Mouse (Mus musculus) kidney, postnatal 14 days (tissue): ENCODE measurements around the gene Foxb2.
"Not testable (repeated sequence)": the region's sequence is repeated elsewhere in the genome, so short reads cannot be mapped to it uniquely, and the experiment has no call there.

Experiments used
- DNase-seq: peaks from one replicate; pipeline ENCODE4 v3.0.0; 2022; ENCODE audit warnings: mixed read lengths

Gene Foxb2

DNA sequence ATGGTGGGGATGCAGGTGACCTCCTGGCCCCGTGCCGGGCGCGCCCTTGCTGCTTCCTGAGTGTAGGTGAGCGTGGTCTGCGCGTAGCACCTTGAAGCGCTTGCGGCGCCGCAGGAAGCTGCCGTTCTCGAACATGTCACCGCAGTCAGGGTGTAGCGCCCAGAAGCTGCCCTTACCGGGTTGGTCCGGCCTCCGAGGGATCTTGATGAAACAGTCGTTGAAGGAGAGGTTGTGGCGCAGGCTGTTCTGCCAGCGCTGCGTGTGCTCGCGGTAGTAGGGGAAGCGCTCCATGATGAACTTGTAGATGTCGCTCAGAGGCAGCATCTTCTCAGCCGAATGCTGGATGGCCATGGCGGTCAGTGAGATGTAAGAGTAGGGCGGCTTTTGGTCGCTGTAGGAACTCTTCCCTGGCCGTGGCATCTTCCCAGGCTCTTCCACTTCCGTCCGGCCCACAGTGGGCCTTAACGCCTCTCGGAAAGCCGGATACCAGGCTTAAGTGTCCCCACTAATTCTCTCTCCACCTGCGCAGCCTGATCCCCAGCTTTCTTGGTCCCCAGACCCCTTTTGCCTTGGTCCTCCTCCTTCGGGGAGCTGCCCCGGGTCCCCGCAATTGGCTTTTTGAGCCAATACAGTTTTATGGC lies at the start of gene Foxb2:
TSS of gene Foxb2 (minus strand) at position 585 of the 641 bp plus-strand sequence.
- no peak for DNase-seq

DNA sequence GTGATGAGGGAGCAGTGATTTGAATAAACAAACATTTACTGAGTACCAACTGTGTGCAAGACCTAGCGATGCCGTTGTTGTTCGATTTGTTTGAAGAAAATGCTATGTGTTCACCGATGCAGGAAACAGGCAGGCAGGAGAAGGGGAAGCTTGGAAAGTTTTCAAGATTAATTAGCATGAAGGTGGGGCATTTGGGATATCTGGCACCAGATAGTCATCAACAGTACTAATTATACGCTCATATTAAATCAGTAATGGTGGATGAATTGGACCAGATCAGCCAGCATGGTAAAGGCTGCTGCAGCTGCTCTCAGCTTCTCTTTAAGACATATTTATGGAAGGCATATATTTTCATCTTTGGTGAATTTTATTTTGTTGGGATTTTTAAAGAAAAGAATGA lies 37.9 kb upstream of the Foxb2 start:
- no peak for DNase-seq

DNA sequence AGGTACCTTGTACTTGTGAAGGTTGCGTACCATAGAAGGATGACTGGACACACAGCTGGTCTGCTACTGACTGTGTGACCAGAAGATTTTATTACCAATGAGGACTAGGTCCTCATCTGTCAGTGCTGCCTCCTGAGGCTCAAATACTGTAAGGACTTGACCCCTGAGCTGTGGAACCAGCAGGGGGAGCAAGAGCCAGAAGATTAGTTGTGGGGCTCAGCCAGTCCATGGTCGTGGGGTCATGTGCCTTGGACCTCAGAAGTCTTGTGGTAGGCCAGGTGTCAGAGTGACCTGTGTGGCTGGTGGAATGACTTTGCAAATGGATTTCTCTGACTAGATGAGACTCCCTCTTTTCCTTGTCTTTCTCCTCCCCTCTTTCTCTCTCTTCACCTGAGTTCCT lies 29.5 kb upstream of the Foxb2 start:
- peak; percentile 24 for DNase-seq

GRCm38 (mm10) chr19:16899716-16900115 lies 26.1 kb upstream of the Foxb2 start:
- no peak for DNase-seq

- DNase-seq = no peak
These were observed 25.0 kb upstream of the Foxb2 start for GRCm38 (mm10) chr19:16898576-16898975.

GRCm38 (mm10) chr19:16876458-16876770 lies 2.8 kb upstream of the Foxb2 start:
- DNase-seq = no peak

GRCm38 (mm10) chr19:16875631-16876457 lies 2.2 kb upstream of the Foxb2 start:
- no peak for DNase-seq

- no peak for DNase-seq
These were observed 1.5 kb upstream of the Foxb2 start for GRCm38 (mm10) chr19:16874991-16875540.

- no peak for DNase-seq
These were observed 597 bp upstream of the Foxb2 start for GRCm38 (mm10) chr19:16873942-16874861.

GRCm38 (mm10) chr19:16872331-16873180 lies 1.0 kb downstream of the Foxb2 start:
- DNase-seq = no peak

GRCm38 (mm10) chr19:16871192-16871760 lies 2.3 kb downstream of the Foxb2 start:
- DNase-seq = no peak

DNA sequence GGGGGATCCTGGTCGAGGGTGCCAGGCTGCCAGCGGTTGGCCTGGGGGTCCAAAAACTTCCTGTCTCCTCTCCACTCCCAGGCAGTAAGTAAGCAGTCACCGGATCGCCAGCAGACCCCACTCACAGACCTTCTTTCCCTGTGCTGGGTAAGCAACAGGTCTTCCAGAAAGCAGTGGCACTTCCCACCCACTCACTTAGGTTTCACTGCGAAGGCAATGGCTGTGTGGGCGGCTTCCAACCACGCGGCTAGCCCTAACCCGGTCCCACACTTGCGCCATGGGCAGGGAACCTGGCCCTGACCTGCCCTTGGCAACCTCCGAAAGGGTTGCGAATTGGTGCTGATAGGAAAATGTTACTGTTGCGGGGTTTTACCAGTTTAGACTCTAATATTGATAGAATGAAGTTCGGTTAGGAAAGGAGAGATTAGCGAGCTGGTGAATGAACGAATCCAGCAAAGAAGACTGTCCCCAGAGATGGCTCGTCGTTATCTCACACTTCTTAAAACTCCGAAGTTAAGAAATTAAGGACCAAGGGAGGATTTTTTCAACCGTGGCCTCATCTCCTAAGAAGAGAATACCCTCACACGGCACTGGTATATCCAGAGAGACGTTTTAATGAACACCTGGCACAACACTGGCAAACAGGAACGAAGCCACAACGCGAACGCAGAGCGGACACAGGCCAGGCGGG lies 3.0 kb downstream of the Foxb2 start:
- DNase-seq = no peak

- peak; percentile 43 for DNase-seq
These were observed 5.1 kb downstream of the Foxb2 start for GRCm38 (mm10) chr19:16868534-16868933.

DNA sequence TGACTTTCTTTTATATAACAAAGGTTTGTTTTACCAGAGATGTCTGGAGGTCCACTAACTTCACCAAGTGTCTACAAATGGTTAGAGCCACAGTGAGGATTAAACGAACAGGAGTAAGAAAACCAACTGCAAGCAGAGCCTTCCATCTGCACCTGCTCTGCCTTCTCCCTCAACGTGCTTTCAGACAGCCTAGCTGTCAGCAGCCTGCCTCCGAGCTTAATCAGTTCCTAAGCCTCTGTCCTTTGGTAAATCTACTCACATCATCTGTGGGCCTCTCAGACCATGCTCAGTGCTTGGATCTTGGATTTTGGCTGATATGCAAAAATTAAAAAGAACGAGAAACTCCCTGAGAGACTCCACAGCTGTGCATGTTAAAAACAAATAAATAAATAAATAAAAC lies 15.0 kb downstream of the Foxb2 start:
- no peak for DNase-seq

GRCm38 (mm10) chr19:16856752-16857151 lies 16.9 kb downstream of the Foxb2 start:
- DNase-seq = no peak

- not testable (repeated sequence) for DNase-seq
These were observed 29.5 kb downstream of the Foxb2 start for GRCm38 (mm10) chr19:16844091-16844490.

DNA sequence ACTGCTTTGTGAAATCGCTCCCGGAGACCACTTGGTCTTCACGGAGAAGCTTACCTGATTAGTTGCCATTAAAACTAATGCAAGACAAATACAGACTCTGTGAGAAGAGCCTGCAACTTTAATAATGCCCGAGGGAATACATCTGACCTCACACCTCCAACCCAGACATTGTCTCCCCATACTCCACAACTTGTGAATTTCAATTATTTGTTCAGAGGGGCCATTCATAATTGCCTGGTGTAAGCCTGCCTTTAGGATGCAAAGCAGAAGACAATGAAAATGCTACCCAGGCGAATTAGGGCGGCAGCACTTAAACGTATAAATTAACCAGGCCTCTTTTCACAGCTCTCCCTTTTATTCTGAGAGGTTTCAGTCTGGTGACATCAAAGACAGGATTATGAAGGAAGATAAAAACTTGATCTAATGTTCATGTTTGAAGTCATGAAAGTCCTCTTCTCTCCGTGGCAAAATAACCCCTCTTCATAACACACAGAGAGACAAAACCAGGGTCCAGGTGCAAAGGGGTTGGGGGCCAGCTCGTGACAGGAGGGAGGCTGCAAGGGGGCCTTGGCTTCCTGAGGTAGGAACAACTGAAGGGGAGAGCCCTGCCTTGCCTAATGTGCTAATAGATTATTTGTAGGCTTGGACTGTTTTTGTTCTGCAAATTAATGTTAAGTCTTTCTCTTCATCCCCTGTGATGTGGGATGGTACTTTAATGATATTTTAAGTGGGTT lies 31.9 kb downstream of the Foxb2 start:
- no peak for DNase-seq

DNA sequence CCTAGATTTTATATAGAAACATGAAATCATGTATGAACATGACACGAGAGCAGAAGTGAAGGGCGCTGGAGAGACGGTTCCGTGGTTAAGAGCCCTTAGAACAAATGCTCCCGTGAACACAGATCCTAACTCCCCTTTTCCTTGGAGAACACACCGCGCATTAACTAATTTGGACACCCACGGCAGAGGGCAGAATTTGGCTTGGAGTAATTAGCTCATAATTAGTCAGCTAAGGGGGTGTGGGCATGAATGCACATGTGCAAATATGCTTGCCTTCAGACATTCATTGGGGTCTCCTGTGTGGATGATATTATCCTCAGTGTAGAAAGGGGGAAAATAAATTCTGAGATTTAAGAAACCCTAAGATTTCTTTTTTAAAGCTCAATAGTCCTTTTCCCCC lies 32.6 kb downstream of the Foxb2 start:
- DNase-seq = no peak

- no peak for DNase-seq
These were observed 45.9 kb downstream of the Foxb2 start for GRCm38 (mm10) chr19:16827657-16828056.

GRCm38 (mm10) chr19:16825228-16825627 lies 48.4 kb downstream of the Foxb2 start:
- DNase-seq = no peak
